Mouse (Mus musculus): ENCODE results near the gene Aox2. TPM values are rescaled to one million over a fixed set of nuclear protein-coding genes. Genes with fewer than 3 reads are reported as not detected.

The Aox2 gene
- polyA plus RNA-seq (2014; fragmentation: Illumina TruSeq; extraction: RNeasy Lipid Tissue Mini Kit (QIAGEN cat#74804); ENCODE audit: insufficient read depth, low read depth, low replicate concordance) = not detected

DNA sequence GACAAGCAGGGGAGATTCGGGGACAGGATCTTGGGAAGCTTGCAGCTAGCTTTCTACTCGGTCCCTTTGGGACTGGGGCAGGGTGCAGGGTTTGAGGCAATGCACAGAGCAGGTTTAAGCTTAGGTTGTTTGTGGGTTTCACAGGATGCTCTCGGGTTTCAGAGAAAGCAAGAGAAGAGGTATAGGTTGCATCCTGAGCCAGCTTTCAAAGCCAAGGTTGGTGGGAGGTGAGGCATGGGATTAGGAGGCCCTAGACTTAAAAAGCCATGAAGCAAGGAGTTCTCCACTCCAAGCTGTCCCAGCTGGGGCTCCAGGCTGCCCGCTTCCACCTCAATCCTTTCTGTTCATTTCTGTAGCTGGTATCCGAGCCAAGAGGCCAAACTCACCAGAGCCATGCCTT, at the start of gene Aox2:
Aox2 (plus strand) TSS at position 301 of the 400 bp plus-strand sequence.

DNA sequence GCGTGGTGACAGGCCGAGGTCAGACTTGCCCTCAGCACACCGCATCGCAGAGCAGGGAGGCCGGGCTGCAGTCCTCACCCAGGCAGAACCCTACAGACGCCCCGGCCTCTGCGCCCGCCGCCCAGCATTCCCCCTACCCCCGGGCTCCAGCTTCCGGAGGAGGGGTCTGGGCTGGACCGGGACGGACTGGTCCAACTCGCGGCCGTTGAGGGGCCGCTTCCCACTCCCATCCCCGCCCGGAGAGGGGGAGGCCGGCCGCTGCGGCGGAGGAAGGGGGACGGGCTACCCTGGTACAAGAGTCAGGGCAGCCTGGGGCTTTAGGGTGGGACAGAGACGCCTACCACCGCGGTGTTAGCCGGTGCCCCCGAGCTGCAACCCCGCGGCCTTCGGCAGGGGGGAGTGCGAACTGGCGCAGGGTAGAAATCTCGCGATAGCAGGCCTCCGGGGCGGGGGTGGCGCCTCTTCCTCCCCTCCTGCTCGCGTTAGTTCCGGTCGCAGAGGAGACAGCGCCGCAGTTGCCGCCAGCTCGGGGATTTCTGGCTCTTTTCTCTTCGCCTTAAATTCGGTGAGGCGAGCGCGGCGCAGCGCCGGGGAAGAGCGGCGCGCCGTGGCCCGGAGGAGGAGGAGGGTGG, 114.6 kb downstream of the Aox2 start, which contains the start of gene Bzw1:
Bzw1 (plus strand) TSS at position 247 of the 632 bp plus-strand sequence.

DNA sequence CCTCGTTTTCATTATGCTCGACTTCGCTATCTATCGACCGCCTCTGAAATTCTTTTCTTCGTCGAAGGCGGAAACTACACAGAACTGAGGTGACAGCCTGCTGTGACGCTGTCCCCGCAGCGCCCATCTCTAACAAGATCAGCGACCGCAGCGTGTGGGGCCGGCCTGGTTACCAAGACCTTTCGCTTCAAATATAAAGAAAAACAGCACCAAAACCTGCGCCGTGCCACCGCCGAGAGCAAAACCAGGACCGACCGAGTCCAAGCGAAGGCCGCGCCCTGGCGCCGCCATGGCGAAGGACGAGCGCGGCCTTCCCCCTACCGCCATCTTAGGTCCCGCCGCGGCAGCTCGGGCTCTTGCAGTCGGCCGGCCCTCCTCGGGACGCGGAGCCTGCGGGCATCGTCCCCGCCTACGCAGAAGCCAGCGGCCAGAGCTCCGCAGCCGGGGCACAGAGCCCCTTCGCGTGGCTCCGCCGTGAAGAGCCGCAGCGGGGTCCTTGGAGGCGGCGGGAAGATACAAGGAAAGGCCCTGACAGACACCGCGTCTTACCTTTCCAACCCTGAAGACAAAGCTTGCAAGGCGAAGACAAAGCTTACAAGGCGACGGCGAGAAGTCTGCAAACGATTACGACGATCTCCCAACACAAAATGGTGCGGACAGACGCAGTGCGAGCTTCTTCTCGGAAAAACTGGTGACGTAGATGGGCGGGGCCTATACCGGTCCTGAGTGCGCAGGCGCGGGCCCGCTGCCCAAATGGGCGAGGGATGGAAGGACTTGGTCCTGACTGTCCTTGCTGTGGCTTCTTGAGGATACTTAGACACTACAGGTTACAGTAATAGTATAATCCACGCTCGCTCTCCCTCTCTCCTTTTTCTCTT, 145.5 kb downstream of the Aox2 start, which contains the start of gene Clk1:
Clk1 (minus strand) TSS at position 696 of the 878 bp plus-strand sequence.

Other genes with a start within 250 kb of the Aox2 start
- gene Aox1, start 248.4 kb upstream of the Aox2 start, polyA plus RNA-seq (2014; fragmentation: Illumina TruSeq; extraction: RNeasy Lipid Tissue Mini Kit (QIAGEN cat#74804); ENCODE audit: insufficient read depth, low read depth, low replicate concordance) = 8.1 TPM
- gene Aox3, start 165.2 kb upstream of the Aox2 start, polyA plus RNA-seq (2014; fragmentation: Illumina TruSeq; extraction: RNeasy Lipid Tissue Mini Kit (QIAGEN cat#74804); ENCODE audit: insufficient read depth, low read depth, low replicate concordance) = 36.7 TPM
- gene Aox4, start 67.9 kb upstream of the Aox2 start, polyA plus RNA-seq (2014; fragmentation: Illumina TruSeq; extraction: RNeasy Lipid Tissue Mini Kit (QIAGEN cat#74804); ENCODE audit: insufficient read depth, low read depth, low replicate concordance) = 0.04 TPM
- gene Bzw1, start 114.6 kb downstream of the Aox2 start, polyA plus RNA-seq (2014; fragmentation: Illumina TruSeq; extraction: RNeasy Lipid Tissue Mini Kit (QIAGEN cat#74804); ENCODE audit: insufficient read depth, low read depth, low replicate concordance) = 61.7 TPM
- 158 TPM for gene Clk1, start 145.7 kb downstream of the Aox2 start, polyA plus RNA-seq (2014; fragmentation: Illumina TruSeq; extraction: RNeasy Lipid Tissue Mini Kit (QIAGEN cat#74804); ENCODE audit: insufficient read depth, low read depth, low replicate concordance)
- gene Nif3l1, start 166.8 kb downstream of the Aox2 start, polyA plus RNA-seq (2014; fragmentation: Illumina TruSeq; extraction: RNeasy Lipid Tissue Mini Kit (QIAGEN cat#74804); ENCODE audit: insufficient read depth, low read depth, low replicate concordance) = 10.8 TPM
- gene Ppil3, start 167.2 kb downstream of the Aox2 start, polyA plus RNA-seq (2014; fragmentation: Illumina TruSeq; extraction: RNeasy Lipid Tissue Mini Kit (QIAGEN cat#74804); ENCODE audit: insufficient read depth, low read depth, low replicate concordance) = 32.7 TPM
- 7.2 TPM for gene Orc2, start 226.8 kb downstream of the Aox2 start, polyA plus RNA-seq (2014; fragmentation: Illumina TruSeq; extraction: RNeasy Lipid Tissue Mini Kit (QIAGEN cat#74804); ENCODE audit: insufficient read depth, low read depth, low replicate concordance)

Data from lung, adult 10 weeks (tissue).